Mouse (Mus musculus) T-cell, adult 2 months (primary cell): ENCODE measurements around the gene Gmppb.

Experiments used
- DNase-seq: peaks from one replicate; pipeline ENCODE4 v3.0.0; 2022; ENCODE audit warnings: low spot score

Gene Gmppb

DNA sequence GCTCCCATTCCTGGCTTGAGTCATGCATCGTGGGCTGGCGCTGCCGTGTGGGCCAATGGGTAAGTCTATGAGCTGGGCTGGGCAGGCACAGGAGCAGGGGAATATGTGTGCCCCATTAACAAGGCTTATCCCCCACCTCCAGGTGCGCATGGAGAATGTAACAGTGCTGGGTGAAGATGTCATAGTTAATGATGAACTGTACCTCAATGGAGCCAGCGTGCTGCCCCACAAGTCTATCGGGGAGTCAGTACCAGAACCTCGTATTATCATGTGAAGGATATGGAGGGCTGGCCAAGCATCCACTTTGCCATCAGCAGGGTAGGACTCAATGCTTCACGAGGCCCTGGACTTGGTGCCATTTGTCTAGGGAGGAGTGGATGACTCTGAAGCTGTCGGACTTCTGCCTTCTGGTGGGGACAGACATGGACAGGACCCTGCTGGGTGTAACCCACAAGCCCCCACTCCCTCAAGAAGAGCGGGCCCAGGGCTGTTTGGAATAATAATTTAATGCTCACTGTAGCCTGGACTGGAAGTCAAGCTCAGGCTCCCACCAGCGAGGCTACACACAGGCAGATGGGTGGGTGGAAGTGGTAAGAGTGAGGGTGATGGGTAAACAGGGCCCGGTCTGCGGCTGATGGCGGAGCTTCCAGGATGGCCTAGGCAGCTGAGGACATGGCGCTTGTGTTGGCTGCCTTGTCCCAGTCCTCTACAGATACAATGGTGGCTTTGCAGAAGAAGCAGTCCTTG, 2.3 kb downstream of the Gmppb start:
- DNase-seq: no peak

DNA sequence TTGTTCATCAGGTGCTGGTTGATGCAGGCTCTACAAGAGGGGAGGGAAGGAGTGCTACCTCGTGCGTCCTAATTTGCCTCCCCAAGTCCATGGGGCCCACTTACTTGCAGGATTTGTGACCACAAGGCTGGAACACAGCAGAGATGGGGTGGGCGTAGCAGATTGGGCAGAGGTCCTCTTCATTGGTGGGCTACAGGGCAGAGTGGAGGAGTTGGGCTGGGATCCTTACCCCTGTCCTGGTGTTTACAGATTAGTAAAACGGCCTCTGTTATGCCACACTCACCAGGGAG, 2.8 kb downstream of the Gmppb start:
- no peak for DNase-seq

DNA sequence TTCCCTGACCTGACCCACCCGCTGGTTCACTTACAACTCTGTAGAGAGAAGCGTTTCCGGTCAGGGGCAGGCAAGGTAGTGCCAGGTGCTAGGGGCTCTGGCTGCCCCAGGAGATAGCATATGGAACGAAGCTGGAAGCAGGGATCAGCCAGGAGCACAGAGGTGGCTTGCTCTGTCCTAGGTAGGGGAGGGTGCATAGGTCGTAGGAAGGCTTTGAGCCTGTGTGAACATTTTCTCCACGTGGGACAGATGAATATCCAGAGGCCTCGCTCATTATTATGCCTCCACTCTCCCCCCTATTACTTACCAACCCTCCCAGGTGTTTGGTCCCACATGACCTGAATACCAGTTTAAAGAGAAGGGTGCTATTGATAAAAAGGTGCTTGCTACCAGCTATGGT, 3.4 kb downstream of the Gmppb start:
- no peak for DNase-seq

DNA sequence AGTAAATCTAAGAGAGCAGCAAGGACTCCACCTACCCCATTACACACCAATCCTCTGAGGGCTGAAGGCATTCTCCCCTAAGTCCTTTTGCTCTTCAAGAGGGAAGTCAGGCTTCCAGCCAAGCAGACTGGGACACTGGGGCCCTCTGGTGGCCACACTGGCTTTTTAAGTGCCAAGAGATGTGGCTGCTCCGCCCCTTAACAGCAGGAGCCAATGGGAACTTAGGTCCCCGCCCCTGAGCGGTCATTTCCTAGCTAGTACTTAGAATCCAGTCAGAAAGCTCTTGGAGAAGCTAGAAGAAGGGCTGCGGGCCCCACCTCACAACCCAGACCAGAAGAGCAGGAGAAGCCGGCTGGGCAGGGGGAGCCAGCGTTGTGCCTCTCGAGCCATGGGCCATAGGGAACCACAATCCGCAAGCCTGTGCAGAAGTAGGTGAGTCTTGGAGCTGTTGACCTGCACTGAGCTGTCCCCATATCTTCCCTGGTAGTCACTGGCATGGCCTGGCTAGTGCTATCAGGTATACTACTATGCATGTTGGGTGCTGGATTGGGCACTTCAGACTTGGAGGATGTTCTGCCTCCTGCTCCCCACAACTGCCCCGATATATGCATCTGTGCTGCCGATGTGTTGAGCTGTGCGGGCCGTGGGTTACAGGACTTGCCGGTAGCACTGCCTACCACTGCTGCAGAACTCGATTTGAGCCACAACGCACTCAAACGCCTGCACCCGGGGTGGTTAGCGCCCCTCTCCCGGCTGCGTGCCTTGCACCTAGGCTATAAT, 4.0 kb downstream of the Gmppb start, which contains the start of gene Amigo3:
Gene Amigo3 (plus strand): TSS at position 275 of the 780 bp plus-strand sequence.
- peak; percentile 95 for DNase-seq

DNA sequence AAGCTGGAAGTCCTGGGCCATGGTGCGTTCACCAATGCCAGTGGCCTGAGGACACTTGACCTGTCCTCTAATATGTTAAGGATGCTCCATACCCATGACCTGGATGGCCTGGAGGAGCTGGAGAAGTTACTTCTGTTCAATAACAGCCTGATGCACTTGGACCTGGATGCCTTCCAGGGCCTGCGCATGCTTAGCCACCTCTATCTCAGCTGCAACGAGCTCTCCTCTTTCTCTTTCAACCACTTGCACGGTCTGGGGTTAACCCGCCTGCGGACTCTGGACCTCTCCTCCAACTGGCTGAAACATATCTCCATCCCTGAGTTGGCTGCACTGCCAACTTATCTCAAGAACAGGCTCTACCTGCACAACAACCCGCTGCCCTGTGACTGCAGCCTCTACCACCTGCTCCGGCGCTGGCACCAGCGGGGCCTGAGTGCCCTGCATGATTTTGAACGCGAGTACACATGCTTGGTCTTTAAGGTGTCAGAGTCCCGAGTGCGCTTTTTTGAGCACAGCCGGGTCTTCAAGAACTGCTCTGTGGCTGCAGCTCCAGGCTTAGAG, 4.7 kb downstream of the Gmppb start:
- no peak for DNase-seq

DNA sequence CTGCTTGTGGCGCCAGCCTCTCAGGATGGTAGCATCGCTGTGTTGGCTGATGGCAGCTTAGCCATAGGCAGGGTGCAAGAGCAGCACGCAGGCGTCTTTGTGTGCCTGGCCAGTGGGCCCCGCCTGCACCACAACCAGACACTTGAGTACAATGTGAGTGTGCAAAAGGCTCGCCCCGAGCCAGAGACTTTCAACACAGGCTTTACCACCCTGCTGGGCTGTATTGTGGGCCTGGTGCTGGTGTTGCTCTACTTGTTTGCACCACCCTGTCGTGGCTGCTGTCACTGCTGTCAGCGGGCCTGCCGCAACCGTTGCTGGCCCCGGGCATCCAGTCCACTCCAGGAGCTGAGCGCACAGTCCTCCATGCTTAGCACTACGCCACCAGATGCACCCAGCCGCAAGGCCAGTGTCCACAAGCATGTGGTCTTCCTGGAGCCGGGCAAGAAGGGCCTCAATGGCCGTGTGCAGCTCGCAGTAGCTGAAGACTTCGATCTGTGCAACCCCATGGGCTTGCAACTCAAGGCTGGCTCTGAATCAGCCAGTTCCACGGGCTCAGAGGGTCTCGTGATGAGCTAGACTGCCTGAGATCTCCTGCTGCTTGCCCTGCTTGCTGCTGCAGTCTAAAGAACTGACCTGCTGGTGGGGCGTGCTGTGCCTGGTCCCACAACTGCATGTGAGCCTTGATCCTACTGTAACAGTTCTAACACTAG, 5.4 kb downstream of the Gmppb start:
- DNase-seq: no peak

DNA sequence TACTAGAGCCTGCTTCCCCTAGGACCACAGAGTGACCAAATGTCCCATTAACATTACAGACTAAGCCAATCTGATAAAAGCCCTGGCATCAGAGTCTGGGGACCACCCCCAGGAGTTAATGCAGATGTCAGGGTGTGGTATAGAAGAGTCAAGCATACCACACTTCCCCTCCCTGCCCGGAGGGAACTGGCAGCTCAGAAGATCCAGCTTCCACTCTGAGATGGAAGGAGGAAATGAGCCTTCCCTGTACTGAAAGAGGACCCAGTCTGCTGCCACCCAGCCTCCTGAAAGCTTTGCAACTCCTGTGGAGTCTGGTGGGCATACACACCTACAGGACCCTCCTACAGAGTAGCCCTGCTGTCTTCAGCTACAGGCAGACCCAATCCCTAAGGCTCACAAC, 6.0 kb downstream of the Gmppb start:
- DNase-seq: no peak

DNA sequence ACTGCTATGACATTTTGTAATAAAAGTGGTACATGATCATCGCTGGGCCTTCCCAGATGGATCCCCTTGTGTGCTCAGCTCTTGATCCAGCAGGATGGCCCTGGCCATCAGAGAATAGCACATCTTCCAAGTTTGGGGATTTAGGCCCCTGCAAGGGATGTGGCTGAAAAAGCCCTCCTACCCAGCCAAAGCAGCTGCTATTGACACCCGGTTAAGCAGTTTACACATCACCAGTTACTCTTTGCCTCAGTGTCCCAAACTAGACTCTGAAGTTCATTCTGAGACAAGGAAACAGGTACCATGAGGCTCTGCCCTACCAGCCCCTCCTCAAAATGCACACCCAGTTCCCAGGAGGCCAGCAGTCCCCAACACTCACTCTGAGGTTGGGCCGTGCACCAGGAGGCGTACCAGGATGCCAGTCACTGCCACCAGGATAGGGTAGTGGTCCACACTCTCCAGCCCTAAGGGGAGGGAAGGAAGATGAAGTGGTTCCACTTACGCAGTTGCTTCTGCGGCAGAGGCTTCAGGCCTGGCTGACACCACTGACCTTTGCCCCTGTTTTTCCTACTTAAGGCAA, 6.7 kb downstream of the Gmppb start:
- no peak for DNase-seq

DNA sequence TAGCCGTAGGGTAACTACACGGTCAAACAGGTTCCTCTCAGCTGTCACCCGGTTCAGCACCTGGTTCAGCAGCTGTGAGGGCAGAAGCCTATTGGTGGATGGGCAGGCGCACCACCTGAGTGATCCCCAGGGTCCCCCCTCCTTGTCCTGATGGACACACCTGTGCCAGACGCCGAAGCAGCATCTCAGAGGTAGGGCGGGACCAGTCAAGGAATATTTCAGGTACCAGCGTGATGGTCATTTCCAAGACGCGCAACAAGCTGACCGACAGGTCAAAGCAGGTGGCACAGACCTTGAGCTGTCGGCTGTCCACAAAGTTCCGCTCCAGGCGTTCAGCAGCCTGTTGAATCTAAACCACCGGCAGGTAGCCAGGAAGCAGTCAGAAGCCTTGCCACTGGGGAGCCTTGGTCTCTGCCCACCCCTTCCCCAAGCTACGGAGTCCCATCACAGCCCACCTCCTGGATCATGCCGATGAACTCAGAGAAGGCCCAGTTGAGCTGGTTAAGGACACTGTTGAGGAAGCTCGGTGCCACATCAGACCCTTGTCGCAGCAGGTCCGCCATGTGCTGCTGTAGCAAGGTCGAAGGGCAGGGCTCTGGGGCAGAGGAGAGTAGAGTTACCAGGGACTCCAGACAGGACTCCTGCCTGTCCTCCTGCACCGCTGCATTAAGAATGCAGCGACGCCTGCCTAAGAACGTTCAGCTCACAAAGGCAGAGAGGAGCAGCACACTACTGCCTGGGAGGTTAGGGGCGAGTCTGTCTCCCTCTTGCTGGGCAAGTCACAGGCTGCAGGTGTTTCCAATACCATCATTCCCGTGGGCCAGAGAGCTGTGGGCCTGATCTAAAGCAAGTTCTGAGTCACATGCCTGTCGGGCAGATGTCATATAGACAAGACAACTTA, 7.6 kb downstream of the Gmppb start:
- DNase-seq: no peak

DNA sequence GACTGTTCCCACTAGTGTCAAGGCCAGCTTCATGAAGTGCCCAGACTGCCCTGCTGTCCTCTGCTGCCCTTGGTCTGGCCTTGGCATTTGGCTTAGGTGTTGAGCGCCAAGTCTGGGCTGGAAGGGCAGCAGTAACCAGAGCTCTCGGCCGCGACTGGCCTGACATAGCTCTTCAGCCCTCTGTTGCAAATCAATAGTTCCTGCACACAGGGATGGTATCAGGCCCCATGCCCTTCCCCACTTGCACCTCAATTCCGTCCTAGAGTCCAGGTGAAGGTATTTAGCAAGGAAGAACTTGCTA, 8.2 kb downstream of the Gmppb start:
- DNase-seq: no peak

DNA sequence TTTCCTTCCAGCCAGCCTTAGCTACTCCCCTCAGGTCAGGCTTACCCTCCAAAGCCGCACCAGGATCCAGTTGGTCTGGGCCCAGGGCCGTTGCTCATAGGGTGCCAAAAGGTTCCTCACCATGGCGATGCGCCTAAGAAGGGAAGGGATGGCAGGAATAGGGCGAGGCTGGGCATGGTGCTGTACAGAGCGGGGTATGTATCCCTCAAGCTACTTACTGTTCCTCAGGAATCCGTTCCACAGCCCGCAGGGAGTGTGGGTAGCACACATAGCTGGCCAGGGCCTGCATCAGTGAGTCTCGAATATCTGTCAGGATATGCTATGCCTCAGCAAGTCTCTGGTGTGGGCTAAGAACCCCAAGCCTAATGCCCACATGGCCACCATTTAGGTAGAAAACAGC, 9.2 kb downstream of the Gmppb start:
- DNase-seq: no peak

DNA sequence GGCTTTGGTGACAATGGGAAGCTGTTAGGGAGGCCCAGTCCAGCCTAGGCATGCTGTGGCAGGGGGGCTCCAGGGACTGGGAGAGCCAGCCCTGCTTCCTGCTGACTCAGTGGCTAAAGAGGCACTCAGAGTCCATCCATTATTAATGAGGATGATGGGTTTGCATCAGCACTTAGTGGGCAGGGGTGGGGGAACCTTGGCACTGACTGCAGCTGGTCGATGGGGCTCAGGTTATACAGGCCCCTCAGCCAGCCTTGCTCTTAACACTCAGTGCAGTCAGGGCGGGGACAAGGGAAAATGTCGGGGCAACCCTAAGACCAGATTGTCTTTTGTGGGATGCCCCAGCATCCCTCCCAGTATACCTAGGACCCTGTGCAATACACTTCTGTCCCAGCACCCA, 13.1 kb downstream of the Gmppb start:
- no peak for DNase-seq

DNA sequence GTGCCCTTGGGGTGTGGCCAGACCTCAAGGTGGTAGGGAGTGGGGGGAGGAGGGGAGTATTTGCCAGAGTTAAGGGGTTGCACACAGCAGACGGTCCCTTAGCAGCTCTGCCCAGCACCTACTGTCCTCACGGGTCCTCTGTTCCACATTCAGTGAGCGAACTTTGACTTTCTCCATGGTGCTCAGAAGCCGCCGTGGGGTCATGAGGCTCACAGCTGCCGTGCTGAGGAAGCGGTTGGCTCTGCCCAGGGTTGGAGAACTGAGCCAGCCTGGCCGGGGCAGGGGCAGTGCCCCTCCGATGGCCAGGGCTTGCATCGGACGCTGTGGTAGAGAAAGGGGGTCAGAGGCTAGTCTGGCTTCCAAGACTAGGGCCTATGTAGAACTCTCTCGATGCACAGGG, 14.3 kb downstream of the Gmppb start:
- no peak for DNase-seq

DNA sequence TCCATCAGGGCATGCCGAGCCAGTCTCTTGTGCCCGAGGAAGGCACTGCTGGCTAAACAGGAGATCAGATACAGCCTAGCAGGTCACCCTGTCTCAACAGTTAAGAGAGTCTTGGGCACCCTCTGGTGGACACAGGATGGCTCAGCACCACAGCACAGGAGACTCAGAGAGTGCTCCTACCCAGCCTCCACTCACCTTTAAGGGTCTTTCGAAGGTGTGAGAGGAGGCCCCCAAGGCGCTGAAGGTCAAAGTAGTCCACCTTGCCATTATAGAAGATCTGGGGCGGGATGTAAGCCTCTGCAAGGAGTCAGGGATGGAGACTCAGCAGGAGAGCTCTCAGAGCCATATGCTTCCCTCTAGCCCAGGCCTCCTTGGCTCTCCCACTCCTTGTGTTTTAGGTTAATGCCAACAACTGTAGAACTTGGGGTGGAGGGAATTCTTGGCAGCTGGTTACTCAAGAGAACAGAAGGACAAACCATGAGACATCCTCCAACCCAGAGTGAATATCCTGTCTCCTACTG, 16.5 kb downstream of the Gmppb start:
- peak; percentile 31 for DNase-seq

DNA sequence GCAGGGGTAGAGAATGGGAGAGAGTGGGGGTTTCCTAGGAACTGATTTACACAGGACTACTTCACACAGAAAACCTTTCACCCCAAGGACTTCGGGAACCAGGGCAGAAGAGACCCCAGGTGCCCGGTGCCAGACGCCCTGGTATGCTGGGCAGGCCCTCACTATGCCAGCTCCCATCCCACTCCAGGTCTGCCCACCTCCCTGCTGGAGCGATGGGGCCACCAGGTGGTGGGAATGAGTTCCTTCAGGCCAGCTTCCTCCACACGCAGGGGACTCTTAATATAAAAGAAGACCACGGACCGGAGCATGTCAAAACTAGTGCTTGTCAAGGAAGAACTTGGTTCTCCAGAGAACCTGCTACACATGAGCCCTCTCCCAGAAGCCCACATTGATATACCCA, 18.2 kb downstream of the Gmppb start:
- no peak for DNase-seq

DNA sequence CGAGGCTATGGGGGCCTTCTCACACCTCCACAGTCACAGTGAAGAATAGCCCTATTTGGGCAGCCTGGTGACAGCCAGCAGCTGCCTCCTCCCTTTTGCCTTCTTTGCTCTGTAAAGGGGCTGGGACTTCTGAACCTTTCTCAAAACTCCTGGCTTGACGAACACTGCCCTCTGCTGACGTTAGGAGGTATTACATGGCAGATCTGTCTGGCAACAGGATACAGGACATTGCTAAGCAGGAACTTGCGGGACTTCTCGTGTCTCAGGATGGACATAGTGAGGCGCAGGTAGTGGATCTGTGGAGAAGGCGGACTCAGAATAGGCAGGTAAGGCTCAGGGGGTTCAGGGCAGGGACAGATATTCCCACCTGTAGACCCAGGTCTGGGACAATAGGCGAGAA, 18.9 kb downstream of the Gmppb start:
- peak; percentile 74 for DNase-seq

DNA sequence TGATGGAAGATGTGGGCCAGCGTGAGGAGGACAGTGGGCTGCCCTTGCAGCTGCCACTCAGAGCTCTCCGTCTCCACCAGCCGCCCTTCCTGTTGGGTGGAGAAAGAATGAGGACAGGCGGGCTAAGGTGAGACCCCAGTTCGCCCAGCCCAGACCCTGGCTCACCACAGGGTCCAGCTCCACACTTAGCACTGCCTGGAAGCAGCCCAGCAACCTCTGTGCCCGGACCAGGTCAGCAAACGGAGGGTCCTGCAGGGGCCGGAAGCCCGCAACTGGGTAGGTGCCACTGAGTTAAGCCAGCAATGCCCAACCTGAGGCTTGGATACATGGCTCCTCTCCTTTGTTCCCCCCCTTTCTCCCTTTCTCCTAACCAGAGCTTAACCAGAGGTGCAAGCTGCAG, 20.0 kb downstream of the Gmppb start:
- no peak for DNase-seq

DNA sequence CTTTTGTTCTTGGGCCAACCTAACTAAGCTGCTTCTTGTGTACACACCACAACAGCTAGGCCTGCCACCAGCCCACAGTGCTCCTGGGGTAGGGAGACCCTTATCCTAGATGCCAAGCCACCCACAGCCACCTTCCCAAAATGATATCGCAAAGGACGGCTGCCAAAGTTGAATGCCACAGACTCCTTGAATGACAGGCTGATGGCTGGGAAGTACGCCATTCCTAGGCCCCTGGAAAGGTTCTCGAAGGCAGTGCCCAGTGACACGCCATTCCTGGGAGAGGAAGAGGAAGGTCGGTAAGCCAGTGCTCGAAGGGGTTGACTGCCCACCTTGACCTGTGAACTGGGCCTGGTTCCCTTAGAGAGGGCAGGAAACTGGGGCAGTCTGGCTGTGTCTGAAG, 20.5 kb downstream of the Gmppb start:
- DNase-seq: no peak

DNA sequence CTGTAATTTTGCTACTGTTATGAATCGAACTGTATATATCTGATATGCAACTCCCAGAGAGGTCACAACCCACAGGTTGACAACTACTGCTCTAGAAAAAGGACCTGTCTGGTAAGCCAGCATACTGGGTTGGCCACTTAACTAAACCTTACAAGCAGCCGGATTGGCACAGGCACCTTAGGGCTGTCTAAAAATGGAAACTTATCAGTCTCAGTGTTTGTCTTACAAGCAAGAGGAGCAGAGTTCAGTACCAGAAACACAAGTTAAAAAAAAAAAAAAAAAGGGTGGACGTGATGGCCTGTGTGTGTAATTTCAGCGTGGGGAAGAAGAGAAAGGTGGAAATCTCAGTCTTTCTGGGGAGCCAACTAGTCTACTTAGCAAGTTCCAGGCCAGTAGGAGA, 22.8 kb downstream of the Gmppb start:
- no peak for DNase-seq

DNA sequence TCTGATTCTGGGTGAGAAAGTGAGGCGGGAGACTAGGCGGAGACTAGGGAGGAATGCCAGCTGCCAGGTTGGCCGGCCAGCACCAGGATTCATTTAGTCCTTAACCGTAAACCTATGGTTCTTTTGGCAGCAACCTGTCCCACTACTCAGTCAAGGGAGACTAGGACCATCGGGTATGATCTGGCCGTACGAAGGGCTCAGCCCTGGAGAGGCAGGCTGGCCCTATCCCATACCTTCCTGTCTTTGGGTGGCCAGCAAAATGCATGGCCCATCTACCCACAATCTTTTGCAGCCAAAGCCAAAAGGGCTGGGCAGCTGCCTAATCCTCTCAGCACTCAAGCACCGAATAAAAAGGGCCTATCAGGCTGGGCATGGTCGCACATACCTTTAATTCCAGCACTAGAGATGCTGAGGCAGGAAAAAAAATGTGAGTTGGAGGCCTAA, 23.5 kb downstream of the Gmppb start:
- no peak for DNase-seq

DNA sequence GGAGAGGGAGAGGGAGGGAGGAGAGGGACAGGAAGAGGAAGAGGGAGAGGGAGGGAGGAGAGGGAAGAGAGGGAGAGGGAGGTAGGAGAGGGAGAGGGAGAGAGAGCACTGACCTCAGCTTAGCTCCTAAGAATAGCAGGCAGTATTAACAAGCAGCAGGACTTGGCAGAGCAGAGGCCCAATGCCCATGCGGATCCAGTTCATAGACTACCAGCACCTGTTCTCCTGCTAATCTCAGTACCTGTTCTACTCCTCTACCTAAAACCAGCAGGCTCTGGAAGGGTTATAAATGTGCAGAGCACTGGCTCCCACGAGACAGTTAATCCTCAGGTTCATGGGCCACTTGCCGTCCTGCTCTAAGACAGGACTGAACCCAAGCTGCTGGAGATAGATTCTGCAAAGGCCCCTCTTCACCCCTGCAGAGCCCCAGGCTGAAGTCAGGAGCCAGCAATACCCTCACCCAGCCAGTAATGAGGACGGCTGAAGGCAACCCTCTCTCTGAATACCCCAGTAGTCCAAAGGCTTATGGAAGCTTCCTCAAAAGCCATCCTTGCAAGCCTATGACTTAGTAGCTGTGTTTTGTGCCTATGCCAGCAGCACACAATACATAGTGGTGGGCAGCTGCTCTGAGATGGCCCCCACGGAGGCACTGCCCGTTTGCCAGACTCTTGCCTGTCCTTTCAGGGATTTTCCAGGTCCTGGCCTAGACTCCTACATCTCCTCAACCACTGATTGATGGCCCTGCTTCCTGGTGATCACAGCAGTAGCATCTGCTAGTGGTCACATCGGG, 24.3 kb downstream of the Gmppb start:
- DNase-seq: no peak
